Mouse (Mus musculus): ENCODE measurements at regions not wholly inside any gene's neighbourhood (a gene's known extent, or its start where the extent isn't known, plus 50 kb on each side); places are given as distances from the start of the nearest gene placed in this dataset.
A peak's percentile ranks its signal among the peaks of the same experiment; 100 is the strongest.
"Not testable (repeated sequence)": the region's sequence is repeated elsewhere in the genome, so short reads cannot be mapped to it uniquely, and the experiment has no call there.

DNA sequence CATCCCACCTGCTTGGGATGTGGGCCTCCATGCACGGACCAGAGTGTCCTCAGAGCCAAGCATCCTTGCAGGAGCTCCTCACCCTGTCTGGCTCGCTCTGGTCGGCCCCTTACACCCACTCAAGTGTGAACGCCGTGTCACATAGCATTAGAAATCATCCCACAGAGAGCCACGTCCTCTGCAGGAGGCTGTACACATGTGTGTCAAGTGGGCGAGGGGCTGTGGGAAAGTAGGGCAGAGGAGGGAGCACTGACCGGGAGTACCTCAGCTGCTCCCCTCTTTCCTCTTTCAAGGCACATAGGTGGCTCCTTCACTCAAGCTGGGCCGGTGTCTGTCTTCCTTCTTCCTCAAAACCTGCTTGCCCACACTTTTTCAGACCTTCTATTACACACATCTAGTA lies 119.5 kb upstream of the Mrps10 start:
- whole genome bisulfite sequencing: 61% methylated on average over 9 of the region's 9 CpGs
- Histone ChIP-seq H3K4me1 (ENCODE audit: control insufficient read depth, insufficient read depth, low read length) (peaks cover 11% of the 10 kb centered on the region; the same call in 1 of the 2 replicates), H3K27ac (ENCODE audit: control insufficient read depth, insufficient read depth, low read depth, low read length, poor library complexity) (peak overlapping the region; percentile 46), H3K4me3 (replicated peaks; ENCODE audit: control insufficient read depth, low read depth, low read length) (no peak overlapping the region)
- TF ChIP-seq POLR2A (IDR thresholded peaks at IDR 0.05; ENCODE audit: borderline replicate concordance, control insufficient read depth, low read depth, low read length) (no peak), CTCF (IDR thresholded peaks at IDR 0.05; ENCODE audit: control insufficient read depth, insufficient read depth, low read length) (no peak)

DNA sequence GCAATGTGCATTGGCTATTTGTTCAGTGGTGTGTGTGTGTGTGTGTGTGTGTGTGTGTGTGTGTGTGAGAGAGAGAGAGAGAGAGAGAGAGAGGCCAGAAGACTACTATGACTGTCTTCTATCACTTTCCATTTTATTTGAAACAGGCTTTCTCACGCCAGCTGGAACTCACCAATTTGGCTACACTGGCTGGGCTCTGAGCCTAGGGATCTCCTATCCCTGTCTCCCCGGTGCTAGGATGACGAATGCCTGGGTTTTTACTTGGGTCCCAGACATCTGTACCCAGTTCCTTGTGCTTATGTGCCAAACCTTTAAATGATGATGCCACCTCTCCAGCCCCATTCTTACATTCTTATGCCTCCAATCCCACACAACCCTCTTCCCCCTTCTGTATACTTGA lies 120.6 kb upstream of the Mrps10 start:
- Histone ChIP-seq H3K27ac (ENCODE audit: control insufficient read depth, insufficient read depth, low read depth, low read length, poor library complexity) (no peak overlapping the region), H3K4me3 (replicated peaks; ENCODE audit: control insufficient read depth, low read depth, low read length) (no peak overlapping the region), H3K4me1 (ENCODE audit: control insufficient read depth, insufficient read depth, low read length) (peaks cover 11% of the 10 kb centered on the region; the same call in 1 of the 2 replicates)
- no peak for TF ChIP-seq POLR2A (IDR thresholded peaks at IDR 0.05; ENCODE audit: borderline replicate concordance, control insufficient read depth, low read depth, low read length)
- no peak for TF ChIP-seq CTCF (IDR thresholded peaks at IDR 0.05; ENCODE audit: control insufficient read depth, insufficient read depth, low read length)
- 87% methylated on average over 3 of the region's 3 CpGs for WGBS

DNA sequence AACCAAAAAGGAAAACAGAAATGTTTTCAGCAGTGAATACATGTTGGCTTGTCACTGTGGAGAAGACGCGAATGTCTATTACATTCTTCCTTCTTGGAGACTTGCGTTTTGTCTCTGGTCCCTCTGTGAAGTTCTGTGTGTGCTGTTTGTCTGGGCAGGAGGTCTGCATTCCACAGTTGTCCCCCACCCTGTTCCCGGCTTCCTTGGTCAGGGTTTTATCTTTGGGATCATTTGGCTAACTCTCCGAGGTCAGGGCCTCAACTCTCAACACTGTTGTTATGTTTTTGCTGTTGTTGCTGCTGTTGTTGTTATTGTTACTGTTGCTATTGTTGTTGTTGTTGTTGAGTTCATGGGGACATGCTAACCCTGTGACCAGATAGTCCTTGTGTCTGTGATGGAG lies 121.2 kb upstream of the Mrps10 start:
- 83% methylated on average over 5 of the region's 5 CpGs for WGBS
- no peak overlapping the region for H3K27ac ChIP-seq (ENCODE audit: control insufficient read depth, insufficient read depth, low read depth, low read length, poor library complexity)
- H3K4me1 ChIP-seq (ENCODE audit: control insufficient read depth, insufficient read depth, low read length): peaks cover 11% of the 10 kb centered on the region; the same call in 1 of the 2 replicates
- no peak overlapping the region for H3K4me3 ChIP-seq (replicated peaks; ENCODE audit: control insufficient read depth, low read depth, low read length)
- no peak for TF ChIP-seq POLR2A (IDR thresholded peaks at IDR 0.05; ENCODE audit: borderline replicate concordance, control insufficient read depth, low read depth, low read length)
- TF ChIP-seq CTCF (IDR thresholded peaks at IDR 0.05; ENCODE audit: control insufficient read depth, insufficient read depth, low read length): no peak

DNA sequence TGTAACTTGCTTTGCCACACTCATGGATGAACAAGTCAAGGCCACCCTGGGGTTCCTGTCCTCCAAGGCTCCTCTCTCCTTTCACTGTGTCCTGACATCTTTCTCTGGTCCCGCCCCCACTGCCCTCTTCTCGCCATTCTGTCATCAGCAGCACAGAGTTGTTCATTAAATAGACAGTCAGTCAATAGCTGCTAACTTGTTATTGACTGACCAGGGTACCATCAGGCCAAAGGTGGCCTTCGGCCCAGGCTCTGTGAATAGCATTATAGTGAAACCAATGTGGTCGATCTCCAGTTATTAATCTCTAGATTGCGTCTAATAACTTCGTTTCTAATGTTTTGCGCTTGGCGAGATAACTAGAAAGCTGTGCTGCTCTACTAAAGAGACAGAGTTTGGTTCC lies 122.1 kb upstream of the Mrps10 start:
- Histone ChIP-seq H3K4me3 (replicated peaks; ENCODE audit: control insufficient read depth, low read depth, low read length) (no peak overlapping the region), H3K27ac (ENCODE audit: control insufficient read depth, insufficient read depth, low read depth, low read length, poor library complexity) (no peak overlapping the region), H3K4me1 (ENCODE audit: control insufficient read depth, insufficient read depth, low read length) (peaks cover 11% of the 10 kb centered on the region; the same call in 1 of the 2 replicates)
- WGBS: 89% methylated on average over 8 of the region's 8 CpGs
- TF ChIP-seq CTCF (IDR thresholded peaks at IDR 0.05; ENCODE audit: control insufficient read depth, insufficient read depth, low read length) (no peak), POLR2A (IDR thresholded peaks at IDR 0.05; ENCODE audit: borderline replicate concordance, control insufficient read depth, low read depth, low read length) (no peak)

- no peak overlapping the region for H3K4me3 ChIP-seq (replicated peaks; ENCODE audit: control insufficient read depth, low read depth, low read length)
- TF ChIP-seq CTCF (IDR thresholded peaks at IDR 0.05; ENCODE audit: control insufficient read depth, insufficient read depth, low read length) (no peak), POLR2A (IDR thresholded peaks at IDR 0.05; ENCODE audit: borderline replicate concordance, control insufficient read depth, low read depth, low read length) (no peak)
These were observed 123.1 kb upstream of the Mrps10 start for GRCm38 (mm10) chr17:47245635-47246034.

GRCm38 (mm10) chr17:47239086-47239485 lies 129.6 kb upstream of the Mrps10 start:
- 79% methylated on average over 4 of the region's 4 CpGs for WGBS
- H3K4me1 ChIP-seq (ENCODE audit: control insufficient read depth, insufficient read depth, low read length): no peaks in the 10 kb centered on the region
- no peak overlapping the region for H3K27ac ChIP-seq (ENCODE audit: control insufficient read depth, insufficient read depth, low read depth, low read length, poor library complexity)
- H3K4me3 ChIP-seq (replicated peaks; ENCODE audit: control insufficient read depth, low read depth, low read length): no peak overlapping the region
- TF ChIP-seq CTCF (IDR thresholded peaks at IDR 0.05; ENCODE audit: control insufficient read depth, insufficient read depth, low read length): no peak
- no peak for TF ChIP-seq POLR2A (IDR thresholded peaks at IDR 0.05; ENCODE audit: borderline replicate concordance, control insufficient read depth, low read depth, low read length)

More at GRCm38 (mm10) chr17:47245635-47246034, 123.1 kb upstream of the Mrps10 start:
- Histone ChIP-seq H3K27ac (ENCODE audit: control insufficient read depth, insufficient read depth, low read depth, low read length, poor library complexity) (no peak overlapping the region), H3K4me1 (ENCODE audit: control insufficient read depth, insufficient read depth, low read length) (peaks cover 7% of the 10 kb centered on the region; the same call in 1 of the 2 replicates)
- 92% methylated on average over 9 of the region's 9 CpGs for WGBS

- 89% methylated on average over 3 of the region's 3 CpGs for WGBS
- H3K27ac ChIP-seq (ENCODE audit: control insufficient read depth, insufficient read depth, low read depth, low read length, poor library complexity); H3K4me3 ChIP-seq (replicated peaks; ENCODE audit: control insufficient read depth, low read depth, low read length); H3K4me1 ChIP-seq (ENCODE audit: control insufficient read depth, insufficient read depth, low read length): not testable (repeated sequence)
These were observed 130.8 kb upstream of the Mrps10 start for GRCm38 (mm10) chr17:47237881-47238280.

DNA sequence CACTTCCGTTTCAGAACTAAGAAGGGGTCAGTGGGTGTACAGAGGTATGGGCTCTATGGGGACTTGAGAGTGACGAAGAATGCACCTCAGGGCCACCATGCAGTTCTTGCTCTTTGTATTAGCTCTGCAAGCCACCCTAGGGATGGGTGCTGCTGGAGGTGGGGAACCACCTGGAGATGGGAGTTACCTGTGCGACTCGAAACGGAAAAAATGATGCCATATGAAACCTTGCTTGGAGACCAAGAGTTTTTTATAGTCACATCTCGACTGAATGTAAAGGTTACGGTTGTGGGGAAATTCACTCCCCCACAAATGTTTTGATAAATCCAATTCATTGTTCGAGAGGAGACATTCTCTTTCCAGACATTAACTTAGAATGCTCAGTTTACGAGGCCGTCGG lies 134.3 kb upstream of the Mrps10 start:
- Histone ChIP-seq H3K27ac (ENCODE audit: control insufficient read depth, insufficient read depth, low read depth, low read length, poor library complexity) (no peak overlapping the region), H3K4me3 (replicated peaks; ENCODE audit: control insufficient read depth, low read depth, low read length) (no peak overlapping the region), H3K4me1 (ENCODE audit: control insufficient read depth, insufficient read depth, low read length) (no peaks in the 10 kb centered on the region)
- 86% methylated on average over 11 of the region's 11 CpGs for WGBS
- TF ChIP-seq CTCF (IDR thresholded peaks at IDR 0.05; ENCODE audit: control insufficient read depth, insufficient read depth, low read length) (no peak), POLR2A (IDR thresholded peaks at IDR 0.05; ENCODE audit: borderline replicate concordance, control insufficient read depth, low read depth, low read length) (no peak)

- no peak overlapping the region for H3K27ac ChIP-seq (ENCODE audit: control insufficient read depth, insufficient read depth, low read depth, low read length, poor library complexity)
- no peak overlapping the region for H3K4me3 ChIP-seq (replicated peaks; ENCODE audit: control insufficient read depth, low read depth, low read length)
- no peaks in the 10 kb centered on the region for H3K4me1 ChIP-seq (ENCODE audit: control insufficient read depth, insufficient read depth, low read length)
- WGBS: 78% methylated on average over 8 of the region's 8 CpGs
- TF ChIP-seq CTCF (IDR thresholded peaks at IDR 0.05; ENCODE audit: control insufficient read depth, insufficient read depth, low read length) (no peak), POLR2A (IDR thresholded peaks at IDR 0.05; ENCODE audit: borderline replicate concordance, control insufficient read depth, low read depth, low read length) (no peak)
These were observed 135.5 kb upstream of the Mrps10 start for GRCm38 (mm10) chr17:47233003-47233678.
